12 mouse cellular contexts compared by ENCODE assay signal in the genomic region with DNA sequence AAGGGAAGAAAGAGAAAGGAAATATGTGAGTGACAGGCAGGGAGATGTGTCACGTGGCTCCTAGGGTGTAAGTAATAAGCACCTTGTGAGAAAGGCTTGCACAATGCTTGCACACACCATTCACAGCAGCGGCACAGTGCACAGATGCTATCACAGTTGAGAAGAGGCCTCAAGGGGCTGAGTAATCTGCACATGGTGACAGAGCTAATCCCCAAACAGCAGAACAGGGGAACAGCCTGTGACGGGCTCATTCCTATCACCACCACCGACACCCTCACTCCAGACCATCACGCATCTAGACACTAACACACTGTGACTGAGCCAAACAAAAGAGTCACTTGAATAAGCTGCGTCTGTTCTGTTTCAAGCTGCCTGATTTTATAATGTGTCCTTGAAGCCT.
A peak's percentile ranks its signal among the peaks of the same experiment; 100 is the strongest.
DNase-seq lines count a peak whose midpoint lies in the region; ATAC-seq and TF ChIP-seq lines count a peak whose summit lies in the region.
"Had no signal": no experiment of that assay in that cellular context is flagged by ENCODE, and none has a peak within 500 bp of the region (broad histone marks: within the 10 kb centered on the region; RNA-seq: fewer than 3 reads in every experiment).

No protein-coding gene starts in this region.

- no peak for TF ChIP-seq CTCF in liver, postnatal 0 days (IDR thresholded peaks at IDR 0.05; ENCODE audit: low read depth)

- H3K27me3 ChIP-seq in liver, postnatal 0 days (ENCODE audit: insufficient read depth, low read length) = no peaks in the 10 kb centered on the region
- H3K27me3 ChIP-seq in liver, embryonic 12.5 days (replicated peaks) = no peaks in the 10 kb centered on the region
- no peaks in the 10 kb centered on the region for H3K27me3 ChIP-seq in hindbrain, embryonic 12.5 days
- no peaks in the 10 kb centered on the region for H3K27me3 ChIP-seq in limb, embryonic 10.5 days (ENCODE audit: low read depth, poor library complexity, severe bottlenecking)
- H3K27me3 ChIP-seq: limb, embryonic 15.5 days had no signal

- no peak for TF ChIP-seq EP300 in liver, postnatal 0 days (IDR thresholded peaks at IDR 0.05; ENCODE audit: low read depth)

- peak; percentile 15 for DNase-seq in liver, postnatal 0 days
- DNase-seq in thymus, postnatal 14 days = peak; percentile 47
- no peak for DNase-seq in B cell, adult 2 months
- no peak for DNase-seq in limb, embryonic 10.5 days (ENCODE audit: low spot score)
- no peak for DNase-seq in cerebellum, adult 9-11 months
- DNase-seq: adrenal gland, adult 8-10 months; heart, adult 18-20 months; kidney, adult 2 months had no signal

- no peak overlapping the region for H3K4me2 ChIP-seq in liver, postnatal 0 days (ENCODE audit: low read depth, low read length)
- H3K4me2 ChIP-seq in liver, embryonic 12.5 days = no peak overlapping the region
- no peak overlapping the region for H3K4me2 ChIP-seq in hindbrain, embryonic 12.5 days (replicated peaks)
- H3K4me2 ChIP-seq: limb, embryonic 15.5 days had no signal

- no peak overlapping the region for H3K4me3 ChIP-seq in liver, postnatal 0 days (ENCODE audit: low read depth, low read length)
- no peak overlapping the region for H3K4me3 ChIP-seq in liver, embryonic 12.5 days
- no peak overlapping the region for H3K4me3 ChIP-seq in hindbrain, embryonic 12.5 days
- H3K4me3 ChIP-seq in limb, embryonic 10.5 days = no peak overlapping the region
- H3K4me3 ChIP-seq: limb, embryonic 15.5 days had no signal

- no peaks in the 10 kb centered on the region for H3K36me3 ChIP-seq in liver, postnatal 0 days (replicated peaks; ENCODE audit: insufficient read depth, low read length)
- H3K36me3 ChIP-seq in liver, embryonic 12.5 days = no peaks in the 10 kb centered on the region
- H3K36me3 ChIP-seq in hindbrain, embryonic 12.5 days = no peaks in the 10 kb centered on the region
- H3K36me3 ChIP-seq in limb, embryonic 10.5 days = no peaks in the 10 kb centered on the region
- H3K36me3 ChIP-seq: limb, embryonic 15.5 days had no signal

- WGBS in liver, postnatal 0 days (ENCODE audit: insufficient replicate concordance) = 46% methylated on average over 6 of the region's 6 CpGs
- WGBS in liver, embryonic 12.5 days (ENCODE audit: insufficient replicate concordance) = 47% methylated on average over 6 of the region's 6 CpGs
- WGBS in hindbrain, embryonic 12.5 days = 24% methylated on average over 6 of the region's 6 CpGs
- 67% methylated on average over 6 of the region's 6 CpGs for WGBS in limb, embryonic 10.5 days

- no peak for ATAC-seq in liver, postnatal 0 days
- no peak for ATAC-seq in liver, embryonic 12.5 days
- peak; percentile 89 for ATAC-seq in hindbrain, embryonic 12.5 days (ENCODE audit: low FRiP score)
- ATAC-seq in megakaryocyte progenitor cell, adult 5-6 weeks (replicated peaks; ENCODE audit: poor library complexity) = peak; percentile 96

- no peaks in the 10 kb centered on the region for H3K4me1 ChIP-seq in liver, postnatal 0 days (ENCODE audit: insufficient read depth)
- no peaks in the 10 kb centered on the region for H3K4me1 ChIP-seq in liver, embryonic 12.5 days
- H3K4me1 ChIP-seq in hindbrain, embryonic 12.5 days = peaks cover 2% of the 10 kb centered on the region; the same call in 1 of the 2 replicates
- H3K4me1 ChIP-seq in limb, embryonic 10.5 days = no peaks in the 10 kb centered on the region; the same call in 1 of the 2 replicates
- H3K4me1 ChIP-seq: limb, embryonic 15.5 days had no signal

- no peak overlapping the region for H3K9ac ChIP-seq in liver, postnatal 0 days (replicated peaks)
- no peak overlapping the region for H3K9ac ChIP-seq in liver, embryonic 12.5 days
- no peak overlapping the region for H3K9ac ChIP-seq in hindbrain, embryonic 12.5 days
- H3K9ac ChIP-seq: limb, embryonic 15.5 days had no signal

- no peak overlapping the region for H3K27ac ChIP-seq in liver, postnatal 0 days (ENCODE audit: low read depth)
- H3K27ac ChIP-seq in liver, embryonic 12.5 days = no peak overlapping the region
- H3K27ac ChIP-seq in hindbrain, embryonic 12.5 days = no peak overlapping the region
- H3K27ac ChIP-seq in limb, embryonic 10.5 days = no peak overlapping the region
- H3K27ac ChIP-seq: limb, embryonic 15.5 days had no signal

- H3K9me3 ChIP-seq in liver, postnatal 0 days (ENCODE audit: low read length) = no peaks in the 10 kb centered on the region
- H3K9me3 ChIP-seq in liver, embryonic 12.5 days (replicated peaks) = no peaks in the 10 kb centered on the region
- no peaks in the 10 kb centered on the region for H3K9me3 ChIP-seq in hindbrain, embryonic 12.5 days (replicated peaks)
- H3K9me3 ChIP-seq in limb, embryonic 10.5 days (replicated peaks) = no peaks in the 10 kb centered on the region
- H3K9me3 ChIP-seq: limb, embryonic 15.5 days had no signal

Comparison
In these comparisons a context has a peak if more than half of its experiments do, and no peak if none do; other contexts are left out.
1. ATAC-seq: peak in hindbrain, embryonic 12.5 days (single experiment) and megakaryocyte progenitor cell, adult 5-6 weeks (single experiment); none in liver, postnatal 0 days (single experiment) and liver, embryonic 12.5 days (single experiment).
2. DNase-seq: peak in liver, postnatal 0 days (single experiment) and thymus, postnatal 14 days (single experiment); none in B cell, adult 2 months (0 of 2), limb, embryonic 10.5 days (single experiment) and cerebellum, adult 9-11 months (single experiment).